Mouse (Mus musculus): Measurements from ENCODE around the gene Tyw1. TPM values are rescaled to one million over a fixed set of nuclear protein-coding genes. Genes with fewer than 3 reads are reported as not detected.

Gene Tyw1
- polyA plus RNA-seq, 1 experiment from 2014 or later: 13.8 TPM

- no peaks in the 10 kb centered on the region for H3K27me3 ChIP-seq (ENCODE audit: control insufficient read depth, insufficient read depth, low read length)
- TF ChIP-seq EP300 (optimal IDR thresholded peaks at IDR 0.05): no peak
- TF ChIP-seq CTCF (IDR thresholded peaks at IDR 0.05; ENCODE audit: low read depth): no peak
- WGBS: 95% methylated on average over 7 of the region's 7 CpGs
- ATAC-seq (ENCODE audit: low FRiP score, low TSS enrichment): no peak
- no peak overlapping the region for H3K9ac ChIP-seq (ENCODE audit: low read length)
- H3K4me1 ChIP-seq (replicated peaks; ENCODE audit: control insufficient read depth, insufficient read depth): no peaks in the 10 kb centered on the region
- H3K27ac ChIP-seq (replicated peaks): no peak overlapping the region
- no peak overlapping the region for H3K4me3 ChIP-seq (ENCODE audit: low read depth, low read length)
- no peaks in the 10 kb centered on the region for H3K9me3 ChIP-seq (ENCODE audit: control insufficient read depth, low read length)
- no peak overlapping the region for H3K4me2 ChIP-seq (replicated peaks; ENCODE audit: low read depth)
- H3K36me3 ChIP-seq (ENCODE audit: control insufficient read depth, insufficient read depth, low read length): peaks cover 5% of the 10 kb centered on the region
- DNase-seq (ENCODE audit: low spot score): no peak
Measured at GRCm38 (mm10) chr5:130344999-130345398, 89.6 kb downstream of the Tyw1 start.

- no peak overlapping the region for H3K4me3 ChIP-seq (ENCODE audit: low read depth, low read length)
- DNase-seq (ENCODE audit: low spot score): no peak
- H3K9me3 ChIP-seq (ENCODE audit: control insufficient read depth, low read length): no peaks in the 10 kb centered on the region
- TF ChIP-seq EP300 (optimal IDR thresholded peaks at IDR 0.05) (no peak), CTCF (IDR thresholded peaks at IDR 0.05; ENCODE audit: low read depth) (no peak)
- H3K36me3 ChIP-seq (ENCODE audit: control insufficient read depth, insufficient read depth, low read length): peaks cover 5% of the 10 kb centered on the region
- H3K27ac ChIP-seq (replicated peaks): no peak overlapping the region
- no peak for ATAC-seq (ENCODE audit: low FRiP score, low TSS enrichment)
- no peak overlapping the region for H3K9ac ChIP-seq (ENCODE audit: low read length)
- no peak overlapping the region for H3K4me2 ChIP-seq (replicated peaks; ENCODE audit: low read depth)
- no peaks in the 10 kb centered on the region for H3K27me3 ChIP-seq (ENCODE audit: control insufficient read depth, insufficient read depth, low read length)
- no peaks in the 10 kb centered on the region for H3K4me1 ChIP-seq (replicated peaks; ENCODE audit: control insufficient read depth, insufficient read depth)
- 83% methylated on average over 2 of the region's 2 CpGs for WGBS
Measured at GRCm38 (mm10) chr5:130345871-130346270, 90.5 kb downstream of the Tyw1 start.

- WGBS: 48% methylated on average over 7 of the region's 7 CpGs
- Histone ChIP-seq H3K27me3 (ENCODE audit: control insufficient read depth, insufficient read depth, low read length) (no peaks in the 10 kb centered on the region), H3K9ac (ENCODE audit: low read length) (no peak overlapping the region), H3K27ac (replicated peaks) (no peak overlapping the region), H3K4me1 (replicated peaks; ENCODE audit: control insufficient read depth, insufficient read depth) (no peaks in the 10 kb centered on the region), H3K9me3 (ENCODE audit: control insufficient read depth, low read length) (no peaks in the 10 kb centered on the region), H3K4me3 (ENCODE audit: low read depth, low read length) (no peak overlapping the region), H3K4me2 (replicated peaks; ENCODE audit: low read depth) (no peak overlapping the region), H3K36me3 (ENCODE audit: control insufficient read depth, insufficient read depth, low read length) (no peaks in the 10 kb centered on the region)
- ATAC-seq (ENCODE audit: low FRiP score, low TSS enrichment) (no peak), DNase-seq (ENCODE audit: low spot score) (no peak)
- TF ChIP-seq EP300 (optimal IDR thresholded peaks at IDR 0.05) (no peak), CTCF (IDR thresholded peaks at IDR 0.05; ENCODE audit: low read depth) (peak; percentile 14; the same call in 1 of the 2 replicates)
Measured at GRCm38 (mm10) chr5:130355223-130355622, 99.8 kb downstream of the Tyw1 start.

GRCm38 (mm10) chr5:130363111-130363510 is 107.7 kb downstream of the Tyw1 start:
- no peak overlapping the region for H3K9ac ChIP-seq (ENCODE audit: low read length)
- H3K9me3 ChIP-seq (ENCODE audit: control insufficient read depth, low read length): no peaks in the 10 kb centered on the region
- no peaks in the 10 kb centered on the region for H3K4me1 ChIP-seq (replicated peaks; ENCODE audit: control insufficient read depth, insufficient read depth)
- no peaks in the 10 kb centered on the region for H3K36me3 ChIP-seq (ENCODE audit: control insufficient read depth, insufficient read depth, low read length)
- DNase-seq (ENCODE audit: low spot score) (no peak), ATAC-seq (ENCODE audit: low FRiP score, low TSS enrichment) (no peak)
- TF ChIP-seq CTCF (IDR thresholded peaks at IDR 0.05; ENCODE audit: low read depth) (no peak), EP300 (optimal IDR thresholded peaks at IDR 0.05) (no peak)
- H3K27me3 ChIP-seq (ENCODE audit: control insufficient read depth, insufficient read depth, low read length): no peaks in the 10 kb centered on the region
- no peak overlapping the region for H3K27ac ChIP-seq (replicated peaks)
- no peak overlapping the region for H3K4me3 ChIP-seq (ENCODE audit: low read depth, low read length)
- 64% methylated on average over 4 of the region's 4 CpGs for WGBS
- no peak overlapping the region for H3K4me2 ChIP-seq (replicated peaks; ENCODE audit: low read depth)

GRCm38 (mm10) chr5:130363773-130364172 is 108.4 kb downstream of the Tyw1 start:
- H3K4me1 ChIP-seq (replicated peaks; ENCODE audit: control insufficient read depth, insufficient read depth): no peaks in the 10 kb centered on the region
- H3K9ac ChIP-seq (ENCODE audit: low read length): no peak overlapping the region
- H3K27ac ChIP-seq (replicated peaks): no peak overlapping the region
- no peaks in the 10 kb centered on the region for H3K36me3 ChIP-seq (ENCODE audit: control insufficient read depth, insufficient read depth, low read length)
- H3K4me2 ChIP-seq (replicated peaks; ENCODE audit: low read depth): no peak overlapping the region
- no peak for DNase-seq (ENCODE audit: low spot score)
- no peak overlapping the region for H3K4me3 ChIP-seq (ENCODE audit: low read depth, low read length)
- TF ChIP-seq EP300 (optimal IDR thresholded peaks at IDR 0.05) (no peak), CTCF (IDR thresholded peaks at IDR 0.05; ENCODE audit: low read depth) (no peak)
- ATAC-seq (ENCODE audit: low FRiP score, low TSS enrichment): no peak
- WGBS: 40% methylated on average over 3 of the region's 3 CpGs
- H3K9me3 ChIP-seq (ENCODE audit: control insufficient read depth, low read length): no peaks in the 10 kb centered on the region
- no peaks in the 10 kb centered on the region for H3K27me3 ChIP-seq (ENCODE audit: control insufficient read depth, insufficient read depth, low read length)

GRCm38 (mm10) chr5:130368236-130368635 is 112.8 kb downstream of the Tyw1 start:
- Histone ChIP-seq H3K9me3 (ENCODE audit: control insufficient read depth, low read length) (no peaks in the 10 kb centered on the region), H3K27me3 (ENCODE audit: control insufficient read depth, insufficient read depth, low read length) (no peaks in the 10 kb centered on the region), H3K4me2 (replicated peaks; ENCODE audit: low read depth) (no peak overlapping the region), H3K36me3 (ENCODE audit: control insufficient read depth, insufficient read depth, low read length) (no peaks in the 10 kb centered on the region), H3K9ac (ENCODE audit: low read length) (no peak overlapping the region), H3K27ac (replicated peaks) (no peak overlapping the region), H3K4me3 (ENCODE audit: low read depth, low read length) (no peak overlapping the region), H3K4me1 (replicated peaks; ENCODE audit: control insufficient read depth, insufficient read depth) (no peaks in the 10 kb centered on the region)
- DNase-seq (ENCODE audit: low spot score) (no peak), ATAC-seq (ENCODE audit: low FRiP score, low TSS enrichment) (no peak)
- TF ChIP-seq CTCF (IDR thresholded peaks at IDR 0.05; ENCODE audit: low read depth) (no peak), EP300 (optimal IDR thresholded peaks at IDR 0.05) (no peak)
- 82% methylated on average over 6 of the region's 6 CpGs for WGBS

All from stomach, postnatal 0 days (tissue).